Mouse (Mus musculus): Measurements from ENCODE around the gene Gcnt4. TPM values are rescaled to one million over a fixed set of nuclear protein-coding genes. Genes with fewer than 3 reads are reported as not detected.

The Gcnt4 gene
- total RNA-seq, 1 experiment: 0.54 TPM

DNA sequence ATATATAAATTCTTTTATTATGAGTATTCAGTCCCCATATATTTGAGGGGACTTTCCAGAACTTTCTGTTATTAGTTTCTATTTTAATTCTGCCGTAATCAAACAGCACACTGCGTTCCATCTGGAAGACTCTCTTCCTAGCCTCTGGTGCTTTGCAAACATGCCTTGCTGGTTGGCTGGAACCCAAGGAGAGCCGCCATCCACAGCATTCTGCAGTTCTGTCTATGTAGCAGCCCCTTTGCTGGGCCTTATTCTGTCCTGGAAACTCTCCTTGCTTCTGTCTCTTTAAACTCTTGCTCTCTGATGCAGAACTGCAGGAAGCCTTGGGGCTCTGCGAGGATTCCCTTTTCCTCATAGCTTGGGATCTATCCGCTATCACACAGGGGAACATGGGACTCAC is 42.6 kb downstream of the Gcnt4 start:
- H3K36me3 ChIP-seq (ENCODE audit: control insufficient read depth, insufficient read depth, low read length, poor library complexity, severe bottlenecking): no peaks in the 10 kb centered on the region
- no peaks in the 10 kb centered on the region for H3K9me3 ChIP-seq (ENCODE audit: control insufficient read depth, insufficient read depth, low read depth, low read length)
- H3K4me3 ChIP-seq (ENCODE audit: insufficient read depth in 1 of 2, low read depth in 1 of 2, low read length in 2 of 2, poor library complexity in 1 of 2, severe bottlenecking in 1 of 2): no peak overlapping the region
- no peak overlapping the region for H3K27ac ChIP-seq (ENCODE audit: insufficient read depth, low read depth, low read length, poor library complexity, severe bottlenecking)
- no peak for DNase-seq (ENCODE audit: low read depth, low spot score)
- in situ Hi-C loops (cut with MboI; ENCODE audit: low sequenced_read_pairs in 2 of 2, unreplicated experiment in 2 of 2): no loop called here
- no peak overlapping the region for H3K9ac ChIP-seq (ENCODE audit: insufficient read depth, low read depth, low read length, poor library complexity, severe bottlenecking)
- no peaks in the 10 kb centered on the region for H3K4me1 ChIP-seq (ENCODE audit: control insufficient read depth in 2 of 2, insufficient read depth in 2 of 2, low read length in 2 of 2, poor library complexity in 1 of 2)
- TF ChIP-seq MAFK (IDR thresholded peaks at IDR 0.05; ENCODE audit: insufficient read depth, low read depth, low read length) (no peak), CHD2 (IDR thresholded peaks at IDR 0.05; ENCODE audit: low read depth, low read length) (no peak)

- Histone ChIP-seq H3K9me3 (ENCODE audit: control insufficient read depth, insufficient read depth, low read depth, low read length) (no peaks in the 10 kb centered on the region), H3K4me1 (ENCODE audit: control insufficient read depth in 2 of 2, insufficient read depth in 2 of 2, low read length in 2 of 2, poor library complexity in 1 of 2) (no peaks in the 10 kb centered on the region), H3K9ac (ENCODE audit: insufficient read depth, low read depth, low read length, poor library complexity, severe bottlenecking) (no peak overlapping the region), H3K36me3 (ENCODE audit: control insufficient read depth, insufficient read depth, low read length, poor library complexity, severe bottlenecking) (no peaks in the 10 kb centered on the region), H3K4me3 (ENCODE audit: insufficient read depth in 1 of 2, low read depth in 1 of 2, low read length in 2 of 2, poor library complexity in 1 of 2, severe bottlenecking in 1 of 2) (no peak overlapping the region), H3K27ac (ENCODE audit: insufficient read depth, low read depth, low read length, poor library complexity, severe bottlenecking) (no peak overlapping the region)
- DNase-seq (ENCODE audit: low read depth, low spot score): no peak
- in situ Hi-C loops (cut with MboI; ENCODE audit: low sequenced_read_pairs in 2 of 2, unreplicated experiment in 2 of 2): no loop called here
- no peak for TF ChIP-seq CHD2 (IDR thresholded peaks at IDR 0.05; ENCODE audit: low read depth, low read length)
- TF ChIP-seq ZNF384 (IDR thresholded peaks at IDR 0.05; ENCODE audit: low read depth, low read length): no peak
- TF ChIP-seq MAFK (IDR thresholded peaks at IDR 0.05; ENCODE audit: insufficient read depth, low read depth, low read length): no peak
- no peak for TF ChIP-seq HCFC1 (IDR thresholded peaks at IDR 0.05; ENCODE audit: borderline replicate concordance, insufficient read depth, low read length)
- no peak for TF ChIP-seq ZC3H11A (IDR thresholded peaks at IDR 0.05; ENCODE audit: borderline replicate concordance, low read depth, low read length)
Measured at GRCm38 (mm10) chr13:96967822-96968221, 43.3 kb downstream of the Gcnt4 start.

DNA sequence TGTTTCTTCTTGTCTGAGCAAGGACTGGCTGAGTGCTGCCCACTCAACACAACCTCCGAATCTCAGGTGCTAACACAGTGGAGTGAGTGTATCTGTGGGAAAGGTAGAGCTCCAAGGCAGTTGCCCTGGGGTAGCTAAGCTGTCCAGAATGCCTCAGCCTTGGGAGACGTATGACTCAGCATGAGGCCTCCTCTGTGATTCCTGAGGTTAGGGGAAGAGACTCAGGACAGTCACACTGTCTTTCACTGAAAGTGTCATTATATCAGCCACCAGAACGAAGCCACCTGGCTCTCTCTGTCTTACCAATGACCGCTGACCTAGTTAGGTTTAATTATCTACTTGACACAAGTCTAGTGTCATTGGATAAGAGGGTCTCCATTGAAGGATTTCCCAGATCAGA is 46.6 kb downstream of the Gcnt4 start:
- no peak for DNase-seq (ENCODE audit: low read depth, low spot score)
- in situ Hi-C loops (cut with MboI; ENCODE audit: low sequenced_read_pairs in 2 of 2, unreplicated experiment in 2 of 2): no loop called here

GRCm38 (mm10) chr13:96971861-96972282 is 47.4 kb downstream of the Gcnt4 start:
- in situ Hi-C loops (cut with MboI; ENCODE audit: low sequenced_read_pairs in 2 of 2, unreplicated experiment in 2 of 2): no loop called here
- Histone ChIP-seq H3K9ac (ENCODE audit: insufficient read depth, low read depth, low read length, poor library complexity, severe bottlenecking) (no peak overlapping the region), H3K36me3 (ENCODE audit: control insufficient read depth, insufficient read depth, low read length, poor library complexity, severe bottlenecking) (no peaks in the 10 kb centered on the region), H3K4me1 (ENCODE audit: control insufficient read depth in 2 of 2, insufficient read depth in 2 of 2, low read length in 2 of 2, poor library complexity in 1 of 2) (no peaks in the 10 kb centered on the region), H3K27ac (ENCODE audit: insufficient read depth, low read depth, low read length, poor library complexity, severe bottlenecking) (no peak overlapping the region), H3K9me3 (ENCODE audit: control insufficient read depth, insufficient read depth, low read depth, low read length) (no peaks in the 10 kb centered on the region), H3K4me3 (ENCODE audit: insufficient read depth in 1 of 2, low read depth in 1 of 2, low read length in 2 of 2, poor library complexity in 1 of 2, severe bottlenecking in 1 of 2) (no peak overlapping the region)
- TF ChIP-seq ZC3H11A (IDR thresholded peaks at IDR 0.05; ENCODE audit: borderline replicate concordance, low read depth, low read length): no peak
- no peak for TF ChIP-seq HCFC1 (IDR thresholded peaks at IDR 0.05; ENCODE audit: borderline replicate concordance, insufficient read depth, low read length)
- no peak for TF ChIP-seq ZNF384 (IDR thresholded peaks at IDR 0.05; ENCODE audit: low read depth, low read length)
- TF ChIP-seq CHD2 (IDR thresholded peaks at IDR 0.05; ENCODE audit: low read depth, low read length): no peak
- TF ChIP-seq MAFK (IDR thresholded peaks at IDR 0.05; ENCODE audit: insufficient read depth, low read depth, low read length): no peak
- no peak for DNase-seq (ENCODE audit: low read depth, low spot score)

More for the DNA sequence above, 46.6 kb downstream of the Gcnt4 start:
- TF ChIP-seq ZC3H11A (IDR thresholded peaks at IDR 0.05; ENCODE audit: borderline replicate concordance, low read depth, low read length) (no peak), MAFK (IDR thresholded peaks at IDR 0.05; ENCODE audit: insufficient read depth, low read depth, low read length) (no peak), HCFC1 (IDR thresholded peaks at IDR 0.05; ENCODE audit: borderline replicate concordance, insufficient read depth, low read length) (no peak), ZNF384 (IDR thresholded peaks at IDR 0.05; ENCODE audit: low read depth, low read length) (no peak)
- Histone ChIP-seq H3K36me3 (ENCODE audit: control insufficient read depth, insufficient read depth, low read length, poor library complexity, severe bottlenecking) (no peaks in the 10 kb centered on the region), H3K4me1 (ENCODE audit: control insufficient read depth in 2 of 2, insufficient read depth in 2 of 2, low read length in 2 of 2, poor library complexity in 1 of 2) (no peaks in the 10 kb centered on the region), H3K4me3 (ENCODE audit: insufficient read depth in 1 of 2, low read depth in 1 of 2, low read length in 2 of 2, poor library complexity in 1 of 2, severe bottlenecking in 1 of 2) (no peak overlapping the region), H3K9ac (ENCODE audit: insufficient read depth, low read depth, low read length, poor library complexity, severe bottlenecking) (no peak overlapping the region), H3K9me3 (ENCODE audit: control insufficient read depth, insufficient read depth, low read depth, low read length) (no peaks in the 10 kb centered on the region), H3K27ac (ENCODE audit: insufficient read depth, low read depth, low read length, poor library complexity, severe bottlenecking) (no peak overlapping the region)

DNA sequence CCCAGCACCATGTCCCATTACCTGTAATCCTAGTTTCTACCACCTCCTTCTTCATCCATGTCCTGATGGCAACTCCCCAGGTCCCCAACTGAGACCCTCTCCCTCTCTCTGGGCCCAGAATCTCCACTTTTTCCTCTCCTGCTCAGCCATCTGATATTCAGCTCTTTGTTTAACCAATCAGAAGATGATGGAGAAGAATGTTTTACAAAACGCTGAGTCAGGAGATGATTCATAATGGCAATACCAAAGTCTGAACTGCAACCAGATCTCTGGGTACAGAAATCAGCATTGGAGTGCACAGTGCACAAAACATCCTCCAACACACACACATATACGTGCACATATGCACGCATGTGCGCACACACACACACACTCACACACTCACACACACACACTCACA is 48.8 kb downstream of the Gcnt4 start:
- Histone ChIP-seq H3K9ac (ENCODE audit: insufficient read depth, low read depth, low read length, poor library complexity, severe bottlenecking) (no peak overlapping the region), H3K36me3 (ENCODE audit: control insufficient read depth, insufficient read depth, low read length, poor library complexity, severe bottlenecking) (no peaks in the 10 kb centered on the region), H3K27ac (ENCODE audit: insufficient read depth, low read depth, low read length, poor library complexity, severe bottlenecking) (no peak overlapping the region), H3K4me1 (ENCODE audit: control insufficient read depth in 2 of 2, insufficient read depth in 2 of 2, low read length in 2 of 2, poor library complexity in 1 of 2) (no peaks in the 10 kb centered on the region), H3K4me3 (ENCODE audit: insufficient read depth in 1 of 2, low read depth in 1 of 2, low read length in 2 of 2, poor library complexity in 1 of 2, severe bottlenecking in 1 of 2) (no peak overlapping the region), H3K9me3 (ENCODE audit: control insufficient read depth, insufficient read depth, low read depth, low read length) (no peaks in the 10 kb centered on the region)
- in situ Hi-C loops (cut with MboI; ENCODE audit: low sequenced_read_pairs in 2 of 2, unreplicated experiment in 2 of 2): no loop called here
- TF ChIP-seq ZC3H11A (IDR thresholded peaks at IDR 0.05; ENCODE audit: borderline replicate concordance, low read depth, low read length) (no peak), MAFK (IDR thresholded peaks at IDR 0.05; ENCODE audit: insufficient read depth, low read depth, low read length) (peak; percentile 73; the same call in 1 of the 2 replicates)
- DNase-seq (ENCODE audit: low read depth, low spot score): no peak

Data from ES-E14 (cell line).